Mouse (Mus musculus) mouse trophoblast stem cell (cell line): Measurements from ENCODE around the gene Ipp.

Experiments used
- in situ Hi-C, 2 experiments: fragments of 300-500 bp; cut with MseI, MboI; formaldehyde crosslinking; loops; 2 replicates in 1 of 2; 3 replicates in 1 of 2; pipeline ENCODE4 v1.15.1; 2025

The Ipp gene

GRCm38 (mm10) chr4:116557306-116558121 lies 50.2 kb downstream of the Ipp start, which contains the start of gene Gpbp1l1:
TSS of gene Gpbp1l1 (plus strand) at chr4:116557658.
- in situ Hi-C loops, result no loop called here

GRCm38 (mm10) chr4:116558151-116558882 lies 51.0 kb downstream of the Ipp start:
- in situ Hi-C loops, result no loop called here
